Mouse (Mus musculus) brain, embryonic 14.5 days (tissue): Measurements from ENCODE around the gene Steap3.

ENCODE experiments used
- CTCF ChIP-seq: fragments of 200-500 bp; IDR thresholded peaks from 2 replicates; pipeline ENCODE4 v1.5.1; 2012; ENCODE audit warnings: inconsistent platforms, mild to moderate bottlenecking, moderate library complexity, borderline replicate concordance; ENCODE audit not compliant: insufficient read depth, insufficient read length; ENCODE audit errors: extremely low read depth
- POLR2A ChIP-seq: fragments of 200-500 bp; IDR thresholded peaks from 2 replicates; pipeline ENCODE4 v1.6.1; 2012; ENCODE audit warnings: mild to moderate bottlenecking, inconsistent platforms, borderline replicate concordance; ENCODE audit not compliant: poor library complexity, insufficient read depth, insufficient read length, severe bottlenecking; ENCODE audit errors: extremely low read depth

DNA sequence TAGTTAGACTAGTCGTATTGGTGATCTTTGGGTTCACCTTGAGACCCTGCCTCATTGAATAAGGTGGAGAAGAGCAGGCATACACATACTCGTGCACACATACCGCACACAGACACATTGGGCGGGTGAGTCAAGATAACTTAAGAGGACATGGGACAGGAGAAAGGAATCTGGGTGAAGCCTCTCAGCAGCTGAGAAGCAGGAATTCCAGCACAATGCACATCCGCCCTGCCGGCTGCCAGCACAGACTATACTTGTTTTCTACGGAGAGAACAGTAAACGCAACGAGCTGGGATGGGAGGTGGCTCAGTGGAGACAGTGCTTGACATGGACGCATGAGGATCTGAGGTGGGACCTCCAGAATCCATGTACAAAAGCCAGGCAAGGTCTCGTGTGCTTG lies 27.9 kb downstream of the Steap3 start:
- TF ChIP-seq POLR2A = no peak
- no peak for TF ChIP-seq CTCF
